Mouse (Mus musculus) embryo, embryonic 11.5 days (tissue): ENCODE results near the gene Gm7075.
"Not testable (repeated sequence)": the region's sequence is repeated elsewhere in the genome, so short reads cannot be mapped to it uniquely, and the experiment has no call there.

Experiments used
- DNase-seq: peaks from one replicate; pipeline ENCODE4 v3.0.0-alpha.2; 2012; ENCODE audit warnings: low read depth, low spot score

Gm7075 gene

GRCm38 (mm10) chr10:63417061-63417460, 4.5 kb downstream of the Gm7075 start:
- no peak for DNase-seq

- no peak for DNase-seq
These were observed 5.7 kb downstream of the Gm7075 start for GRCm38 (mm10) chr10:63415850-63416249.

GRCm38 (mm10) chr10:63415287-63415686, 6.3 kb downstream of the Gm7075 start:
- no peak for DNase-seq

GRCm38 (mm10) chr10:63412756-63413155, 8.8 kb downstream of the Gm7075 start:
- no peak for DNase-seq

GRCm38 (mm10) chr10:63411674-63412073, 9.9 kb downstream of the Gm7075 start:
- DNase-seq, result not testable (repeated sequence)

- no peak for DNase-seq
These were observed 11.2 kb downstream of the Gm7075 start for GRCm38 (mm10) chr10:63410162-63410956.

GRCm38 (mm10) chr10:63403636-63404035, 18.0 kb downstream of the Gm7075 start:
- no peak for DNase-seq

- no peak for DNase-seq
These were observed 18.7 kb downstream of the Gm7075 start for GRCm38 (mm10) chr10:63402731-63403504.

GRCm38 (mm10) chr10:63396963-63397362, 24.6 kb downstream of the Gm7075 start:
- no peak for DNase-seq

- DNase-seq, result no peak
These were observed 32.6 kb downstream of the Gm7075 start for GRCm38 (mm10) chr10:63388948-63389347.

GRCm38 (mm10) chr10:63386991-63387390, 34.6 kb downstream of the Gm7075 start:
- no peak for DNase-seq

GRCm38 (mm10) chr10:63386444-63386843, 35.1 kb downstream of the Gm7075 start:
- DNase-seq, result peak; percentile 55

- not testable (repeated sequence) for DNase-seq
These were observed 35.7 kb downstream of the Gm7075 start for GRCm38 (mm10) chr10:63385897-63386296.

GRCm38 (mm10) chr10:63382372-63383279, 39.0 kb downstream of the Gm7075 start, which contains the start of gene Dnajc12:
Dnajc12 (plus strand) TSS chr10:63382443.
- peak; percentile 89 for DNase-seq

GRCm38 (mm10) chr10:63381498-63382280, 39.9 kb downstream of the Gm7075 start, which contains the start of gene Sirt1:
Sirt1 (minus strand) TSS chr10:63381704.
- no peak for DNase-seq

GRCm38 (mm10) chr10:63378948-63379680, 42.5 kb downstream of the Gm7075 start:
- no peak for DNase-seq

- DNase-seq, result peak; percentile 59
These were observed 44.1 kb downstream of the Gm7075 start for GRCm38 (mm10) chr10:63377468-63377867.

- DNase-seq, result no peak
These were observed 45.3 kb downstream of the Gm7075 start for GRCm38 (mm10) chr10:63376303-63376702.
